Mouse (Mus musculus) olfactory bulb, adult 2 months (tissue): ENCODE results near the gene Racgap1. TPM values are rescaled to one million over a fixed set of nuclear protein-coding genes. Genes with fewer than 3 reads are reported as not detected.

Experiments
- H3K27ac ChIP-seq: fragments of 200-500 bp; 2 replicates; pipeline ENCODE4 v1.5.1; 2012; ENCODE audit warnings: low read depth, low read length; ENCODE audit not compliant: insufficient read depth
- H3K4me1 ChIP-seq: fragments of 200-500 bp; 2 replicates; pipeline ENCODE4 v1.6.1; 2012; ENCODE audit warnings: low read length; ENCODE audit not compliant: control insufficient read depth, insufficient read depth
- H3K4me3 ChIP-seq: fragments of 200-500 bp; 2 replicates; pipeline ENCODE4 v1.5.1; 2012; ENCODE audit warnings: mild to moderate bottlenecking, low read depth, low read length, moderate library complexity; ENCODE audit not compliant: insufficient read depth
- CTCF ChIP-seq: fragments of 200-500 bp; IDR thresholded peaks from 2 replicates; pipeline ENCODE4 v1.5.1; 2012; ENCODE audit warnings: low read depth, mild to moderate bottlenecking, low read length, moderate library complexity; ENCODE audit not compliant: insufficient read depth
- POLR2A ChIP-seq: fragments of 200-500 bp; IDR thresholded peaks from 2 replicates; pipeline ENCODE4 v1.6.1; 2012; ENCODE audit warnings: mild to moderate bottlenecking, low read depth, low read length, moderate library complexity; ENCODE audit not compliant: insufficient read depth
- WGBS: fragments of 180-500 bp; shearing (Covaris S2); methylation state at CpG from one replicate; pipeline ENCODE4 v1.1.7; 2018; 5-methylcytosine and 5-hydroxymethylcytosine counted together
- polyA plus RNA-seq: library from polyadenylated mRNA; stranded (reverse); fragments of >200 nt; gene quantifications from 2 replicates; pipeline ENCODE4 v1.2.4, GENCODE M21; 2012; ENCODE audit warnings: low replicate concordance; ENCODE audit not compliant: missing spikeins, insufficient read depth, insufficient read length

Racgap1 gene
- polyA plus RNA-seq, 1 experiment = not detected

- TF ChIP-seq CTCF (no peak), POLR2A (no peak)
- Histone ChIP-seq H3K27ac (peak overlapping the region; percentile 80; the same call in 1 of the 2 replicates), H3K4me3 (no peak overlapping the region), H3K4me1 (peaks cover 46% of the 10 kb centered on the region)
- WGBS = 0% methylated on average over 1 of the region's 1 CpGs
Measured at GRCm38 (mm10) chr15:99669392-99669791, 17.9 kb upstream of the Racgap1 start.

- TF ChIP-seq CTCF = peak; percentile 95
- no peak for TF ChIP-seq POLR2A
- Histone ChIP-seq H3K4me1 (peaks cover 51% of the 10 kb centered on the region), H3K4me3 (no peak overlapping the region), H3K27ac (no peak overlapping the region)
- WGBS = 4% methylated on average over 12 of the region's 12 CpGs
Measured at GRCm38 (mm10) chr15:99668881-99669280, 17.4 kb upstream of the Racgap1 start.

GRCm38 (mm10) chr15:99667544-99667943 lies 16.1 kb upstream of the Racgap1 start:
- H3K4me3 ChIP-seq = no peak overlapping the region
- no peak for TF ChIP-seq CTCF
- TF ChIP-seq POLR2A = no peak
- no peak overlapping the region for H3K27ac ChIP-seq
- 100% methylated on average over 2 of the region's 2 CpGs for WGBS
- H3K4me1 ChIP-seq = peaks cover 45% of the 10 kb centered on the region

- under 1% methylated on average over 49 of the region's 52 CpGs for WGBS
Measured at GRCm38 (mm10) chr15:99664600-99665451, 13.4 kb upstream of the Racgap1 start.

GRCm38 (mm10) chr15:99663964-99664599 lies 12.6 kb upstream of the Racgap1 start:
- TF ChIP-seq CTCF (no peak), POLR2A (no peak)
- 5% methylated on average over 17 of the region's 17 CpGs for WGBS
- H3K27ac ChIP-seq = peak overlapping the region; percentile 43
- H3K4me3 ChIP-seq = peak overlapping the region; percentile 51
- peaks cover 27% of the 10 kb centered on the region for H3K4me1 ChIP-seq

More at GRCm38 (mm10) chr15:99664600-99665451, 13.4 kb upstream of the Racgap1 start:
- peaks cover 27% of the 10 kb centered on the region for H3K4me1 ChIP-seq
- TF ChIP-seq CTCF (no peak), POLR2A (0 out of 2 replicates have a peak, but pooled peaks have one; percentile 14)
- peak overlapping the region; percentile 51 for H3K4me3 ChIP-seq
- H3K27ac ChIP-seq = peak overlapping the region; percentile 43

GRCm38 (mm10) chr15:99662371-99662770 lies 10.9 kb upstream of the Racgap1 start:
- Histone ChIP-seq H3K4me3 (no peak overlapping the region), H3K27ac (no peak overlapping the region), H3K4me1 (peaks cover 22% of the 10 kb centered on the region)
- 86% methylated on average over 7 of the region's 7 CpGs for WGBS
- no peak for TF ChIP-seq POLR2A
- no peak for TF ChIP-seq CTCF

- Histone ChIP-seq H3K4me1 (peaks cover 18% of the 10 kb centered on the region), H3K27ac (no peak overlapping the region), H3K4me3 (no peak overlapping the region)
- TF ChIP-seq POLR2A = no peak
- TF ChIP-seq CTCF = no peak
- 95% methylated on average over 15 of the region's 15 CpGs for WGBS
Measured at GRCm38 (mm10) chr15:99661121-99661830, 9.8 kb upstream of the Racgap1 start.

- 79% methylated on average over 2 of the region's 2 CpGs for WGBS
- no peak overlapping the region for H3K4me3 ChIP-seq
Measured at GRCm38 (mm10) chr15:99658437-99658836, 7.0 kb upstream of the Racgap1 start.

GRCm38 (mm10) chr15:99655956-99656355 lies 4.5 kb upstream of the Racgap1 start:
- Histone ChIP-seq H3K4me3 (no peak overlapping the region), H3K27ac (no peak overlapping the region), H3K4me1 (peaks cover 11% of the 10 kb centered on the region)
- TF ChIP-seq POLR2A (no peak), CTCF (no peak)
- WGBS = 49% methylated on average over 9 of the region's 9 CpGs

More at GRCm38 (mm10) chr15:99658437-99658836, 7.0 kb upstream of the Racgap1 start:
- H3K27ac ChIP-seq = no peak overlapping the region
- TF ChIP-seq POLR2A (no peak), CTCF (no peak)
- H3K4me1 ChIP-seq = peaks cover 8% of the 10 kb centered on the region
